Mouse (Mus musculus): ENCODE measurements at regions not wholly inside any gene's neighbourhood (a gene's known extent, or its start where the extent isn't known, plus 50 kb on each side); places are given as distances from the start of the nearest gene placed in this dataset.

DNA sequence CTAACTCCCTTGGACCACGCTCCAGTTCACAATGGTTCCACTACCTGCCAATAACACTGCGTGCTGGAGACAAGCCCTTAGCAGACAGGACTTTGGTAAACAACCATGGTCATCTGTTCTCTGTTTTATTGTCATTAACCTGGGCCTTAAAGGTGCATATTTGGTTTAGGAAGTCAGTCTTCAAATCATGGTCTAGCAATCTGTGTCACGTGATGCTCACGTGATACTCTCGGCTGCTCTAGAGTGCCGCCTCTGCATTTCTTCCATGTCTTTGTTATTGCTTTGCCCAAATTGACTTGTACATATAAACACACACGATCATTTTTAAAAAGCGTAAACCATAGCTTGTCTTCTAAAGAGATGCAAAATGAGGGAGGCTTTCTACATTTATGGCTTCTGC is 139.8 kb upstream of the 4930535I16Rik start:
- Histone ChIP-seq H3K4me2 (ENCODE audit: low read length) (no peak overlapping the region), H3K9me3 (replicated peaks; ENCODE audit: low read length) (no peaks in the 10 kb centered on the region), H3K4me3 (replicated peaks; ENCODE audit: low read depth, low read length) (no peak overlapping the region), H3K27me3 (ENCODE audit: insufficient read depth, low read length) (no peaks in the 10 kb centered on the region), H3K36me3 (ENCODE audit: insufficient read depth, low read length) (no peaks in the 10 kb centered on the region), H3K9ac (ENCODE audit: low read depth, low read length) (no peak overlapping the region), H3K27ac (no peak overlapping the region), H3K4me1 (replicated peaks; ENCODE audit: insufficient read depth, low read length) (no peaks in the 10 kb centered on the region)
- WGBS: 90% methylated on average over 8 of the region's 8 CpGs
- no peak for ATAC-seq (replicated peaks; ENCODE audit: low FRiP score, low read depth)
- no peak for DNase-seq (ENCODE audit: low spot score)
- no peak for TF ChIP-seq CTCF (IDR thresholded peaks at IDR 0.05; ENCODE audit: low read depth)

DNA sequence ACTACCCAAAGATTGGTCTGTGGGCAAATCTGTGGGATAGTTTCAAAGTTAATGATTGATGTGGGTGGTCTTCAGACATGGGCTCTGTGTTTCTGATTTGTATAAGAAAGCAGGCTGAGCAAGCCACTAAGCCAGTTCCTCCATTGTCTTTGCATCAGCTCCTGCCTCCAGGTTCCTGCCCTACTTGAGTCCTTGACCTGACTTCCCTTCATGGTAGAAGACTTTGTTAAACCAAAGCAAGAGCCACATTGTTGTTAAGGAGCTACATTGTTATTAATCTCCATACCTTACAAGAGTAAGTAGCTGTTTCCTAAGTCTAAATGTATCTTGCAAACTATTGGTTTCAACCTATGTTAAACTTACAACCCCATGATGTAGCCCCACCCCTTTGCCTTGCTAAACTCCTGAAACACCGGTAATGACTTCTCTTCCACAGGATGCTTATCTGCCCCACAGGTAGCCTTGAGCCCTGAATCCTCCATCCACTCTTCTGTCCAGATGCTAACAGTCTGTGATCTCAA is 136.5 kb upstream of the 4930535I16Rik start:
- H3K9me3 ChIP-seq (replicated peaks; ENCODE audit: low read length): no peaks in the 10 kb centered on the region
- no peaks in the 10 kb centered on the region for H3K4me1 ChIP-seq (replicated peaks; ENCODE audit: insufficient read depth, low read length)
- H3K27me3 ChIP-seq (ENCODE audit: insufficient read depth, low read length): no peaks in the 10 kb centered on the region
- H3K27ac ChIP-seq: no peak overlapping the region
- TF ChIP-seq CTCF (IDR thresholded peaks at IDR 0.05; ENCODE audit: low read depth): no peak
- 64% methylated on average over 1 of the region's 1 CpGs for WGBS
- H3K36me3 ChIP-seq (ENCODE audit: insufficient read depth, low read length): no peaks in the 10 kb centered on the region
- DNase-seq (ENCODE audit: low spot score) (no peak), ATAC-seq (replicated peaks; ENCODE audit: low FRiP score, low read depth) (no peak)
- no peak overlapping the region for H3K4me2 ChIP-seq (ENCODE audit: low read length)
- H3K9ac ChIP-seq (ENCODE audit: low read depth, low read length): no peak overlapping the region
- H3K4me3 ChIP-seq (replicated peaks; ENCODE audit: low read depth, low read length): no peak overlapping the region

DNA sequence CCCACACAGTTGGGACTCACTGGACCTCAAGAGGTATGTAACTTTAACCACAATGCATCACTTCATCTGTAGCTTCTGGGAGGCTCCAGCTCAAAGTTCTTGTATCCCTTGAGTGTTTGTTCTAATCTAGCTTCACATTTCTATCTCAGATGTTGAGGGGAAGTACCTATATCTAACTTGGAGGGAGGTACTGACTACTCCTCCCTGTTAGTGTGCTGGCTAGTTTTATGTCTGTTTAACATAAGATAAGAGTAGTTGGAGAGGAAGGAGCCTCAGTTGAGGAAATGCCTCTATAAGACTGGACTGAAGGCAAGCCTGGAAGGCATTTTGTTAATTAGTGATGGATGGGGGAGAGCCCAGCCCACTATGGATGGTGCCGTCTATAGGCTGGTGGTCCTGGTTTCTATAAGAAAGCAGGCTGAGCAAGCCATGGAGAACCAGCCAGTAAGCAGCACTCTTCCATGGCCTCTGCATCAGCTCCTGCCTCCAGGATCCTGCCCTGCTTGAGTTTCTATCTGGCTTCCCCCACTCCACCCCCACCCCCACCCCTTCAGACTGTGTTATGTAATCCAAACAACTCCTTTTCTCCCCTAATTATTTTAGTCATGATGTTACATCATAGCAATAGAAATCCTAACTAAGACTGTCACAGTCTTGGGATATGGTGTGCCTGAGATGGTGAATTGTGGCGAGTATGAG is 135.7 kb upstream of the 4930535I16Rik start:
- 82% methylated on average over 2 of the region's 2 CpGs for WGBS
- no peaks in the 10 kb centered on the region for H3K27me3 ChIP-seq (ENCODE audit: insufficient read depth, low read length)
- no peaks in the 10 kb centered on the region for H3K36me3 ChIP-seq (ENCODE audit: insufficient read depth, low read length)
- H3K9me3 ChIP-seq (replicated peaks; ENCODE audit: low read length): no peaks in the 10 kb centered on the region
- no peak overlapping the region for H3K9ac ChIP-seq (ENCODE audit: low read depth, low read length)
- no peaks in the 10 kb centered on the region for H3K4me1 ChIP-seq (replicated peaks; ENCODE audit: insufficient read depth, low read length)
- DNase-seq (ENCODE audit: low spot score) (no peak), ATAC-seq (replicated peaks; ENCODE audit: low FRiP score, low read depth) (no peak)
- no peak for TF ChIP-seq CTCF (IDR thresholded peaks at IDR 0.05; ENCODE audit: low read depth)
- H3K4me3 ChIP-seq (replicated peaks; ENCODE audit: low read depth, low read length): no peak overlapping the region
- no peak overlapping the region for H3K27ac ChIP-seq
- H3K4me2 ChIP-seq (ENCODE audit: low read length): no peak overlapping the region

DNA sequence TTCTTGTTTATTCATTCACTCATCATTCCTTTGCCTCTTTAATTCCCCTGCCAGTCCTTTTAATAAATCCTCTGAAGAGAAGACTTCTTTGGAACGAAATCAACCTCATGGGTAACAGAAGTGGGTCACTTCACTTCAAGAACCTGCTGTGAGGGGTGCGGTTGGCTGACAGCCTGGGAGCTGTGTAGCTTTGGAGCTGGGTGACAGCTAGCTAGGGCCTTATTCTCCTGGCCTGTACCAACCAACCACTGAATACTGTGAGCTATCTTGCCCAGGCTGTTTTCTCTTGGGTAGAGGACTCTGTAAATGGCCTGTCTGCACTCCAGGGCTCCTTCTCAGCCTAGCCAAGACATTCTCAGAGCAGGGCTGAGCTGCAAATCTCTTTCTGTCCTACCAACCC is 134.6 kb upstream of the 4930535I16Rik start:
- Histone ChIP-seq H3K9ac (ENCODE audit: low read depth, low read length) (no peak overlapping the region), H3K27ac (no peak overlapping the region), H3K27me3 (ENCODE audit: insufficient read depth, low read length) (no peaks in the 10 kb centered on the region), H3K4me1 (replicated peaks; ENCODE audit: insufficient read depth, low read length) (0 out of 2 replicates have a peak, but pooled peaks cover 3% of the 10 kb centered on the region), H3K36me3 (ENCODE audit: insufficient read depth, low read length) (no peaks in the 10 kb centered on the region), H3K4me2 (ENCODE audit: low read length) (no peak overlapping the region), H3K9me3 (replicated peaks; ENCODE audit: low read length) (no peaks in the 10 kb centered on the region), H3K4me3 (replicated peaks; ENCODE audit: low read depth, low read length) (no peak overlapping the region)
- no peak for DNase-seq (ENCODE audit: low spot score)
- no peak for TF ChIP-seq CTCF (IDR thresholded peaks at IDR 0.05; ENCODE audit: low read depth)
- 61% methylated on average over 2 of the region's 2 CpGs for WGBS
- ATAC-seq (replicated peaks; ENCODE audit: low FRiP score, low read depth): no peak

DNA sequence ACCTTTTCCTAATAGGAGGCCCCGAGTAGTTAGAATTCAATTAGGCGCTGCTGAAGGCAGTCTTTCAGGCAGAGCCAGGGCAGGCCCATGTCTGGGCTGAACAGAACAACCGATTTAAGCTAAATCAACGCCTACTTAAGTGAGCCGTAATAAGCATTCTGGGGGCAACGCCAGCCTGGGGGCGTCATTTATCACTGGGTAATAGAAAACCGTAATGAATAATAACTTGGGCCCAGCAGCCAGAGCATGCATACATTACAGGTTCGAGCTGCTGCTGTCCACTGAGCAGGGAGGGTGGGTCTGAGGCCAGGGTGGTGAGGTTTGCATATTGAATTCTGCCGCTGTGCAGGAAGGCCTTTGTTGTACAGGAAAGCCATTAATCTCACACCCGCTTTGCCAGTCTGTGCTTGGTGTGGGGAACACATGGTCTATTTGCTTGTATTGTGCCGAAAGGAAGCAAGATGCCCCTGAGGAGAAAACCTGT is 130.6 kb upstream of the 4930535I16Rik start:
- no peak overlapping the region for H3K4me3 ChIP-seq (replicated peaks; ENCODE audit: low read depth, low read length)
- 26% methylated on average over 12 of the region's 12 CpGs for WGBS
- ATAC-seq (replicated peaks; ENCODE audit: low FRiP score, low read depth) (no peak), DNase-seq (ENCODE audit: low spot score) (no peak)
- no peaks in the 10 kb centered on the region for H3K27me3 ChIP-seq (ENCODE audit: insufficient read depth, low read length)
- TF ChIP-seq CTCF (IDR thresholded peaks at IDR 0.05; ENCODE audit: low read depth): no peak
- no peak overlapping the region for H3K9ac ChIP-seq (ENCODE audit: low read depth, low read length)
- H3K4me1 ChIP-seq (replicated peaks; ENCODE audit: insufficient read depth, low read length): 0 out of 2 replicates have a peak, but pooled peaks cover 3% of the 10 kb centered on the region
- H3K4me2 ChIP-seq (ENCODE audit: low read length): no peak overlapping the region
- no peak overlapping the region for H3K27ac ChIP-seq
- H3K36me3 ChIP-seq (ENCODE audit: insufficient read depth, low read length): no peaks in the 10 kb centered on the region
- H3K9me3 ChIP-seq (replicated peaks; ENCODE audit: low read length): no peaks in the 10 kb centered on the region

DNA sequence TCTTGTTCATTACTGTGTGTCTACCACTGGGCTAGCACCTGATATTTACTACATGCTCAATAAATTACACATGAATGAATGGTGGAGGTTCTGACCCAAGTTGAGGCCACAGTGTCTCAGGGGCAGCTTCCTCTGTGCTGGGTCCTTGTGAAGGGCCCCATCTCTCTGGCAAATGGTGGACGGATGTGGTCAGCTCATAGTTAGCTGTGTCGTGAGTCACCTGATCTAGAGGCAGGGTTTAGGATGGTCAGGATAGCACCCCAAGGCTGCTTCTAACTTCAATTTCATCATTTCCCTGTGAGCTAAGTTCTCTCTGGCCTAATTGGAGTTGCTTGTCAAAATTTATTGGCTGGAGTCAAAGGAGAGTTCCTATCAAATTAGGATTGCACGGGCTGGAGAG is 130.1 kb upstream of the 4930535I16Rik start:
- no peak overlapping the region for H3K27ac ChIP-seq
- H3K27me3 ChIP-seq (ENCODE audit: insufficient read depth, low read length): no peaks in the 10 kb centered on the region
- WGBS: 52% methylated on average over 3 of the region's 3 CpGs
- DNase-seq (ENCODE audit: low spot score) (no peak), ATAC-seq (replicated peaks; ENCODE audit: low FRiP score, low read depth) (no peak)
- no peaks in the 10 kb centered on the region for H3K9me3 ChIP-seq (replicated peaks; ENCODE audit: low read length)
- no peak overlapping the region for H3K9ac ChIP-seq (ENCODE audit: low read depth, low read length)
- no peaks in the 10 kb centered on the region for H3K36me3 ChIP-seq (ENCODE audit: insufficient read depth, low read length)
- H3K4me1 ChIP-seq (replicated peaks; ENCODE audit: insufficient read depth, low read length): 0 out of 2 replicates have a peak, but pooled peaks cover 3% of the 10 kb centered on the region
- no peak for TF ChIP-seq CTCF (IDR thresholded peaks at IDR 0.05; ENCODE audit: low read depth)
- no peak overlapping the region for H3K4me3 ChIP-seq (replicated peaks; ENCODE audit: low read depth, low read length)
- no peak overlapping the region for H3K4me2 ChIP-seq (ENCODE audit: low read length)

Data from kidney, postnatal 0 days (tissue).